Mouse (Mus musculus): Measurements from ENCODE around the gene Dach1.

GRCm38 (mm10) chr14:98086794-98087193 lies 82.8 kb downstream of the Dach1 start:
- TF ChIP-seq CTCF (IDR thresholded peaks at IDR 0.05; ENCODE audit: insufficient read depth, low read length) (no peak), POLR2A (IDR thresholded peaks at IDR 0.05; ENCODE audit: borderline replicate concordance, extremely low read depth, low read depth, low read length) (no peak)

All from lung, adult 2 months (tissue).